Mouse (Mus musculus): ENCODE data around the gene 1700025B11Rik. TPM values are rescaled to one million over a fixed set of nuclear protein-coding genes. Genes with fewer than 3 reads are reported as not detected.
"Not testable (repeated sequence)": the region's sequence is repeated elsewhere in the genome, so short reads cannot be mapped to it uniquely, and the experiment has no call there.

1700025B11Rik gene
- polyA plus RNA-seq, 1 experiment from 2014 or later = not detected

- H3K4me2 ChIP-seq (replicated peaks) = no peak overlapping the region
- no peaks in the 10 kb centered on the region for H3K9me3 ChIP-seq (replicated peaks)
- H3K36me3 ChIP-seq = no peaks in the 10 kb centered on the region
- H3K27ac ChIP-seq (replicated peaks) = no peak overlapping the region
- H3K27me3 ChIP-seq = no peaks in the 10 kb centered on the region
- H3K9ac ChIP-seq = no peak overlapping the region
- H3K4me1 ChIP-seq = no peaks in the 10 kb centered on the region
- H3K4me3 ChIP-seq (replicated peaks) = no peak overlapping the region
- no peak for ATAC-seq (ENCODE audit: insufficient number of reproducible peaks, low FRiP score, low TSS enrichment, low read depth)
These were observed 1.5 kb upstream of the 1700025B11Rik start for GRCm38 (mm10) chr15:77563219-77563618.

DNA sequence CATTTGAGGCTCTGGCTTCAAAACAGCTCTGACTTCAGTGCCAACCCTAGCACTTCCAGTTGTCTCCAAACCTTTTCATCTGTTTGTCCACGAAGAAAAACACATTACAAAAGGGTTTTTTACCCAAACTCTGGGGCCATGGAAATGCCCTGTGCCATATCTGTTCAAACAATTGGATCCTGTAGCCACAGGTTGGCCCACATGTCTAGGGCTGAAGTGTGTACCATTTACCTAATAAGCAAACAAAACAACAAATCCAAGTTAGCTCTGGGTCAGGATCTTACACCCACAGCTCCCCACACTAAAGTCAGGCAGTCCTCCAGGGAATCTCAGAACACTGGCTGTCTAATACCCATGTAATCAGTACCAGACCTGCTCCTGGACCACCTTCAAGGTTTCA lies 22.5 kb downstream of the 1700025B11Rik start:
- WGBS = 36% methylated on average over 1 of the region's 1 CpGs
- not testable (repeated sequence) for H3K27me3 ChIP-seq; H3K27ac ChIP-seq (replicated peaks); H3K9ac ChIP-seq; H3K9me3 ChIP-seq (replicated peaks); ATAC-seq (ENCODE audit: insufficient number of reproducible peaks, low FRiP score, low TSS enrichment, low read depth); H3K4me1 ChIP-seq; H3K4me3 ChIP-seq (replicated peaks); H3K36me3 ChIP-seq; H3K4me2 ChIP-seq (replicated peaks)

DNA sequence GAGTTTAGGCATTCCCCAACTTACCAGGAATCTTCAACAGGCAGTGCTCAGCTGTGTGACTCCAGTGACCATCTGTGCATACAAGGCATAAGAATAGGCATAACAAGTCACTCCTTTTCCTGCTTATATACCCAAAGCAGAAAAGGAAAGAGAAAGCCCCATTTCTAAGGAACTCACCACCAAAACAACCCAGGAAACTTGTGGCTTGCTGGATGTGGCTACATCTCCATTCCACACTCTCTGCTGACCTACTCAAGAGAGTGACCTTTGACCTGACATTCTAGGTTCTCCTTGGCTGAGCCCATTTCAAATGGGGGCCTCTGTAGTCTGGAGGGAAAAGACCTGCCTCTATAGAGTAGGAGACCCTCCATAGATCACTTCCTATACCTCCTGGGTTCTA lies 28.5 kb downstream of the 1700025B11Rik start, which contains the start of gene Apol7c:
Gene Apol7c (minus strand): TSS at position 101 of the 400 bp plus-strand sequence.
- no peak within 1 kb of the TSS for H3K27ac ChIP-seq (replicated peaks)
- no peak within 1 kb of the TSS for H3K9ac ChIP-seq
- no peaks in the 10 kb centered on the region for H3K27me3 ChIP-seq
- no peaks in the 10 kb centered on the region for H3K9me3 ChIP-seq (replicated peaks)
- H3K4me3 ChIP-seq (replicated peaks) = no peak within 1 kb of the TSS
- no peak within 1 kb of the TSS for H3K4me2 ChIP-seq (replicated peaks)
- no peaks in the 10 kb centered on the region for H3K36me3 ChIP-seq
- H3K4me1 ChIP-seq = no peaks in the 10 kb centered on the region
- no peak for ATAC-seq (ENCODE audit: insufficient number of reproducible peaks, low FRiP score, low TSS enrichment, low read depth)

GRCm38 (mm10) chr15:77523186-77523843 lies 38.4 kb downstream of the 1700025B11Rik start:
- 17% methylated on average over 6 of the region's 6 CpGs for WGBS
- not testable (repeated sequence) for H3K4me1 ChIP-seq; H3K9ac ChIP-seq; H3K4me2 ChIP-seq (replicated peaks); H3K36me3 ChIP-seq; H3K27ac ChIP-seq (replicated peaks); H3K27me3 ChIP-seq; ATAC-seq (ENCODE audit: insufficient number of reproducible peaks, low FRiP score, low TSS enrichment, low read depth); H3K9me3 ChIP-seq (replicated peaks); H3K4me3 ChIP-seq (replicated peaks)

GRCm38 (mm10) chr15:77520596-77520995 lies 41.1 kb downstream of the 1700025B11Rik start:
- H3K27me3 ChIP-seq; H3K4me3 ChIP-seq (replicated peaks); H3K9ac ChIP-seq; H3K9me3 ChIP-seq (replicated peaks); H3K27ac ChIP-seq (replicated peaks); ATAC-seq (ENCODE audit: insufficient number of reproducible peaks, low FRiP score, low TSS enrichment, low read depth); H3K4me2 ChIP-seq (replicated peaks); H3K36me3 ChIP-seq; H3K4me1 ChIP-seq: not testable (repeated sequence)
- WGBS = 58% methylated on average over 4 of the region's 4 CpGs

Other genes with a start within 250 kb of the 1700025B11Rik start
- 0.29 and 0.33 TPM in 2 replicates for gene Apol7a, start 162.8 kb downstream of the 1700025B11Rik start, polyA plus RNA-seq (2015; fragmentation: Nextera tagmentation; extraction: Ambion mirVana)
- gene Apol9a, start 150.8 kb downstream of the 1700025B11Rik start, polyA plus RNA-seq (2015; fragmentation: Nextera tagmentation; extraction: Ambion mirVana) = 0.13 and 0.20 TPM in 2 replicates
- not detected in 2 replicates for gene Apol7b, start 114.4 kb downstream of the 1700025B11Rik start, polyA plus RNA-seq (2015; fragmentation: Nextera tagmentation; extraction: Ambion mirVana)
- gene Apol10a, start 84.8 kb downstream of the 1700025B11Rik start, polyA plus RNA-seq (2015; fragmentation: Nextera tagmentation; extraction: Ambion mirVana) = 0.05 and 0.20 TPM in 2 replicates
- not detected in 2 replicates for gene Apol11a, start 53.6 kb downstream of the 1700025B11Rik start, polyA plus RNA-seq (2015; fragmentation: Nextera tagmentation; extraction: Ambion mirVana)
- gene Apol7c, start 28.6 kb downstream of the 1700025B11Rik start, polyA plus RNA-seq (2015; fragmentation: Nextera tagmentation; extraction: Ambion mirVana) = not detected in 2 replicates
- 0.17 and 0.18 TPM in 2 replicates for gene Apol10b, start 34.2 kb upstream of the 1700025B11Rik start, polyA plus RNA-seq (2015; fragmentation: Nextera tagmentation; extraction: Ambion mirVana)
- not detected in 2 replicates for gene Gm36245, start 37.4 kb upstream of the 1700025B11Rik start, polyA plus RNA-seq (2015; fragmentation: Nextera tagmentation; extraction: Ambion mirVana)
- gene Apol11b, start 81.4 kb upstream of the 1700025B11Rik start, polyA plus RNA-seq (2015; fragmentation: Nextera tagmentation; extraction: Ambion mirVana) = 0.13 TPM in 1 of 2 replicates, not detected in the other
- not detected in 2 replicates for gene Apol7e, start 137.0 kb upstream of the 1700025B11Rik start, polyA plus RNA-seq (2015; fragmentation: Nextera tagmentation; extraction: Ambion mirVana)
- gene Apol9b, start 167.1 kb upstream of the 1700025B11Rik start, polyA plus RNA-seq (2015; fragmentation: Nextera tagmentation; extraction: Ambion mirVana) = 0.13 and 0.41 TPM in 2 replicates
- 0.08 and 0.18 TPM in 2 replicates for gene Apol8, start 195.1 kb upstream of the 1700025B11Rik start, polyA plus RNA-seq (2015; fragmentation: Nextera tagmentation; extraction: Ambion mirVana)

Measured in embryonic facial prominence, embryonic 15.5 days (tissue).